Mouse (Mus musculus): Measurements from ENCODE around the gene Rflnb. TPM values are rescaled to one million over a fixed set of nuclear protein-coding genes. Genes with fewer than 3 reads are reported as not detected.

Gene Rflnb
- total RNA-seq, 1 experiment, result 2.9 TPM

GRCm38 (mm10) chr11:76020916-76021315, 6.7 kb downstream of the Rflnb start:
- H3K36me3 ChIP-seq (ENCODE audit: control insufficient read depth, insufficient read depth, low read length, poor library complexity, severe bottlenecking), result no peaks in the 10 kb centered on the region
- no peak overlapping the region for H3K4me3 ChIP-seq (ENCODE audit: insufficient read depth in 1 of 2, low read depth in 1 of 2, low read length in 2 of 2, poor library complexity in 1 of 2, severe bottlenecking in 1 of 2)
- no peaks in the 10 kb centered on the region for H3K9me3 ChIP-seq (ENCODE audit: control insufficient read depth, insufficient read depth, low read depth, low read length)
- DNase-seq (ENCODE audit: low read depth, low spot score), result no peak
- H3K9ac ChIP-seq (ENCODE audit: insufficient read depth, low read depth, low read length, poor library complexity, severe bottlenecking), result no peak overlapping the region
- in situ Hi-C loops (cut with MboI; ENCODE audit: low sequenced_read_pairs in 2 of 2, unreplicated experiment in 2 of 2), result no loop called here
- TF ChIP-seq HCFC1 (IDR thresholded peaks at IDR 0.05; ENCODE audit: borderline replicate concordance, insufficient read depth, low read length), result no peak
- TF ChIP-seq ZC3H11A (IDR thresholded peaks at IDR 0.05; ENCODE audit: borderline replicate concordance, low read depth, low read length), result no peak
- no peak for TF ChIP-seq ZNF384 (IDR thresholded peaks at IDR 0.05; ENCODE audit: low read depth, low read length)
- TF ChIP-seq MAFK (IDR thresholded peaks at IDR 0.05; ENCODE audit: insufficient read depth, low read depth, low read length), result no peak
- TF ChIP-seq CHD2 (IDR thresholded peaks at IDR 0.05; ENCODE audit: low read depth, low read length), result no peak
- no peak overlapping the region for H3K27ac ChIP-seq (ENCODE audit: insufficient read depth, low read depth, low read length, poor library complexity, severe bottlenecking)
- no peaks in the 10 kb centered on the region for H3K4me1 ChIP-seq (ENCODE audit: control insufficient read depth in 2 of 2, insufficient read depth in 2 of 2, low read length in 2 of 2, poor library complexity in 1 of 2)

DNA sequence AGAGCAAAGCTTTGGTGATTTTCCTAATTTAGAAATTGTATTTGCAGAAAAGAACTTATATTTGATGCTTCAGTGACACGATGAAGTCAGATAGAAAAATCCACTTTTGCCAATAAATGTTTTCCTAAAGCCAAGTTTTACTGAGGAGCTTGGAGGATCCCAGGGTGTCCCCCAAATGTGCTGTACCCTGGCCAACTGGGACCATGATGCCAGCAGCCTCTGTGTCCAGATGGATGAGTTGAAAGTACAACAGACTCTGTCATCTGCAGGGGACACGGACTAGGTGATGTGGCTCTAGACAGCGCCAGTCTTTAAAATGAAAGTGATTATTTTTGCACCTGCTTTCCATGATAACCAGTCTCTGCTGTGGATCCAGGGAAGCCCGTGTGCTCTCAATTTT, 7.7 kb downstream of the Rflnb start:
- in situ Hi-C loops (cut with MboI; ENCODE audit: low sequenced_read_pairs in 2 of 2, unreplicated experiment in 2 of 2), result no loop called here
- H3K36me3 ChIP-seq (ENCODE audit: control insufficient read depth, insufficient read depth, low read length, poor library complexity, severe bottlenecking), result no peaks in the 10 kb centered on the region
- no peak overlapping the region for H3K27ac ChIP-seq (ENCODE audit: insufficient read depth, low read depth, low read length, poor library complexity, severe bottlenecking)
- TF ChIP-seq CHD2 (IDR thresholded peaks at IDR 0.05; ENCODE audit: low read depth, low read length) (no peak), ZC3H11A (IDR thresholded peaks at IDR 0.05; ENCODE audit: borderline replicate concordance, low read depth, low read length) (no peak), ZNF384 (IDR thresholded peaks at IDR 0.05; ENCODE audit: low read depth, low read length) (no peak), HCFC1 (IDR thresholded peaks at IDR 0.05; ENCODE audit: borderline replicate concordance, insufficient read depth, low read length) (no peak), MAFK (IDR thresholded peaks at IDR 0.05; ENCODE audit: insufficient read depth, low read depth, low read length) (no peak)
- no peaks in the 10 kb centered on the region for H3K9me3 ChIP-seq (ENCODE audit: control insufficient read depth, insufficient read depth, low read depth, low read length)
- no peak for DNase-seq (ENCODE audit: low read depth, low spot score)
- no peak overlapping the region for H3K9ac ChIP-seq (ENCODE audit: insufficient read depth, low read depth, low read length, poor library complexity, severe bottlenecking)
- no peaks in the 10 kb centered on the region for H3K4me1 ChIP-seq (ENCODE audit: control insufficient read depth in 2 of 2, insufficient read depth in 2 of 2, low read length in 2 of 2, poor library complexity in 1 of 2)
- H3K4me3 ChIP-seq (ENCODE audit: insufficient read depth in 1 of 2, low read depth in 1 of 2, low read length in 2 of 2, poor library complexity in 1 of 2, severe bottlenecking in 1 of 2), result no peak overlapping the region

- no peaks in the 10 kb centered on the region for H3K9me3 ChIP-seq (ENCODE audit: control insufficient read depth, insufficient read depth, low read depth, low read length)
- no peak overlapping the region for H3K4me3 ChIP-seq (ENCODE audit: insufficient read depth in 1 of 2, low read depth in 1 of 2, low read length in 2 of 2, poor library complexity in 1 of 2, severe bottlenecking in 1 of 2)
- no peak overlapping the region for H3K27ac ChIP-seq (ENCODE audit: insufficient read depth, low read depth, low read length, poor library complexity, severe bottlenecking)
- in situ Hi-C loops (cut with MboI; ENCODE audit: low sequenced_read_pairs in 2 of 2, unreplicated experiment in 2 of 2), result no loop called here
- DNase-seq (ENCODE audit: low read depth, low spot score), result no peak
- H3K36me3 ChIP-seq (ENCODE audit: control insufficient read depth, insufficient read depth, low read length, poor library complexity, severe bottlenecking), result no peaks in the 10 kb centered on the region
- TF ChIP-seq MAFK (IDR thresholded peaks at IDR 0.05; ENCODE audit: insufficient read depth, low read depth, low read length), result peak; percentile 57; the same call in 1 of the 2 replicates
- TF ChIP-seq CHD2 (IDR thresholded peaks at IDR 0.05; ENCODE audit: low read depth, low read length), result no peak
- no peaks in the 10 kb centered on the region for H3K4me1 ChIP-seq (ENCODE audit: control insufficient read depth in 2 of 2, insufficient read depth in 2 of 2, low read length in 2 of 2, poor library complexity in 1 of 2)
- H3K9ac ChIP-seq (ENCODE audit: insufficient read depth, low read depth, low read length, poor library complexity, severe bottlenecking), result no peak overlapping the region
Observed at GRCm38 (mm10) chr11:76015814-76016213, 11.8 kb downstream of the Rflnb start.

DNA sequence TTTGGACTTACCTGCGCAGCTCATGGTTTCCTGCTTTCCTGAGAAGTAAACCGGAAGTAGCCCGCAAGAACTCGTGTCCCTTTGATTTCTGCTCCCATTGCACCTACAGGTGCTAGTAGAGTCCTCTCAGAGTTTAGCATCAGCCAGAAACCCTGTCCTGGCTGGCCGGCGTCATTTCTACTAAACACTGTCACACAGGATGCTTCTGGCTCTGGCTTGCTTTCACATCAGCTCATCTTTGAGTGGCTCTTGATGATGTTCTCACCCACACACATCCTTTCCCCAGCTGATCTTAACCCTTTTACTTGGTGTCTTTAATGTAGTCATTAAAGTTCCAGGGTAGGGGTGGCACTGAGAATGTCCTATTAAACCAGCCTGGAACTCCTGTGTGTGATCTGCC, 12.3 kb downstream of the Rflnb start:
- Histone ChIP-seq H3K36me3 (ENCODE audit: control insufficient read depth, insufficient read depth, low read length, poor library complexity, severe bottlenecking) (no peaks in the 10 kb centered on the region), H3K4me3 (ENCODE audit: insufficient read depth in 1 of 2, low read depth in 1 of 2, low read length in 2 of 2, poor library complexity in 1 of 2, severe bottlenecking in 1 of 2) (no peak overlapping the region), H3K9ac (ENCODE audit: insufficient read depth, low read depth, low read length, poor library complexity, severe bottlenecking) (no peak overlapping the region), H3K4me1 (ENCODE audit: control insufficient read depth in 2 of 2, insufficient read depth in 2 of 2, low read length in 2 of 2, poor library complexity in 1 of 2) (no peaks in the 10 kb centered on the region), H3K27ac (ENCODE audit: insufficient read depth, low read depth, low read length, poor library complexity, severe bottlenecking) (no peak overlapping the region), H3K9me3 (ENCODE audit: control insufficient read depth, insufficient read depth, low read depth, low read length) (no peaks in the 10 kb centered on the region)
- no peak for TF ChIP-seq ZNF384 (IDR thresholded peaks at IDR 0.05; ENCODE audit: low read depth, low read length)
- no peak for TF ChIP-seq HCFC1 (IDR thresholded peaks at IDR 0.05; ENCODE audit: borderline replicate concordance, insufficient read depth, low read length)
- TF ChIP-seq ZC3H11A (IDR thresholded peaks at IDR 0.05; ENCODE audit: borderline replicate concordance, low read depth, low read length), result no peak
- no peak for TF ChIP-seq MAFK (IDR thresholded peaks at IDR 0.05; ENCODE audit: insufficient read depth, low read depth, low read length)
- TF ChIP-seq CHD2 (IDR thresholded peaks at IDR 0.05; ENCODE audit: low read depth, low read length), result no peak
- no peak for DNase-seq (ENCODE audit: low read depth, low spot score)
- in situ Hi-C loops (cut with MboI; ENCODE audit: low sequenced_read_pairs in 2 of 2, unreplicated experiment in 2 of 2), result no loop called here
